Mouse (Mus musculus) cerebellum, postnatal 10 days (tissue): ENCODE measurements around the gene Vcpkmt.

ENCODE experiments used
- DNase-seq, 2 experiments: peaks; one replicate each; pipeline ENCODE4 v3.0.0; 2021; ENCODE audit warnings: mixed read lengths in 2 of 2

The Vcpkmt gene

GRCm38 (mm10) chr12:69537675-69538361, 45.0 kb downstream of the Vcpkmt start:
- peak in 1 of 2 experiments; percentile 30 for DNase-seq

DNA sequence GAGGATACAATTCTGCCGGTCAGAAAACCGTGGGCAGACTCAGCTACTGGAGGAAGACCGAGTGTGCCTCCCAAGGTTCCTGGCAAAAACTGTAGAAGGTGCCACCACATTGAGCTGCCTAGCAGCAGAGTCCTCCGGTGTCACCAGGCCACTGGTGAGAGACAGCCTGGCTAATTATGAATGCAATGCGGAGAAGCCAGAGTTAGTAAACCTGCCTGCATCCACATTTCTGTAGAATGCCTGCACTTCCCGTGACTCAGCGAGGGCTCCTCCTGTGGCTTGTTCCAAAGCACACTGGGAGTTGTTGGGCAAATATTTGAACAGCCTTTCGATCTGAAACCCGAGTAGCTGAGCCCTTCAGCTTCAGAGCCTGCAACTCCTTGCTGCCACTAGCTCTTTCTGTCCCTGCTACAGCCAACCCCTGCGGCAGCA, 45.6 kb downstream of the Vcpkmt start:
- DNase-seq, result peak; percentile 72 to 79

DNA sequence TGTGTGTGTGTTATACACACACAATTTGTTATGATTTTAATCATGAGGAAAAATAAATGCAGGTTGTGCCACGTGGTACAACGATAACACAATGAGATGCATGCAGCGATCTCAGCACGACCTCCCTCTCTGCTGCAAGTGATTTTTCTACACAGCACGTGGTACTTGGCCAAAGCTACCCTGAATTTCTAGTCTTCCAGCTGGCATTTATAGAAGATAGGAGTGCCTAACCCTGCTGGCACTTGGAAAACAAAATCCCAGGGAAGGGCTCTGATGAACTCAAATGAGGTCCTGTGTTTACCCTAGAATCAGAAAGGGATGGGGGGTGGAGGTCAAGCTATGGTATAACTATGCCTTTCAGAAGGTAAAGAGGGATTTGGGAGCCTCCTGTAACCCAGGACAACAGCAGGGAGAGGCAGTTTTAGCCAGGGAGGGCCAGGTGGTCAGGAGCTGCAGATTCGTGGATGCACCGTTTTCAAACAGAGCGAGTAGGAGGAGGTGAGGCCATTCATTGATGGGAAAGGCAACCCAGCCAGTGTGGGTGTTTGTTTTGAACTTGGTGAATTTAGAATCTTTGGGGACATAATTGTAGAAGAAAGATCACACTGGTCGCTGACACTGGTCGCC, 46.1 kb downstream of the Vcpkmt start:
- DNase-seq, result peak; percentile 75 to 86

GRCm38 (mm10) chr12:69533237-69533636, 49.6 kb downstream of the Vcpkmt start:
- DNase-seq, result no peak

DNA sequence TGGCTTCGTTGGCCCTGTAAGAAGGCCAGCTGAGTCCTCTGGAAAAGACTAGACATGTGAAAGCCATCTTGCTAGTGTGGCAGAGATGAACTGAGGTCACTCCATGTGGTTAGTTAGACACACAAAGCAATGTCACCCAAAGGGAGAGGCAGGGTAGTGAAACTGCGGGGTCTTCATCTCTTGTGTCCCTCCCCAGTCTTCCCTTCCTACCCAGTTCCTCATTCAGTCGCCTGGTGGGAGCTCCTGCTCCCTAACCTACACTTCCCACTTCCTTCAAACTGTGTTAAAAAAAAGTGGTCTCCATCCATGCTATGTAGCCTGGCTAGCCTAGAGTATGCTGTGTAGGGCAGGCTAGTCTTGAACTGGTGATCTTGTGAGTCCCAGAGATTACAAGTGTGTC, 50.3 kb downstream of the Vcpkmt start:
- DNase-seq, result no peak

GRCm38 (mm10) chr12:69532091-69532490, 50.7 kb downstream of the Vcpkmt start:
- no peak for DNase-seq

GRCm38 (mm10) chr12:69529694-69530403, 53.0 kb downstream of the Vcpkmt start:
- no peak for DNase-seq

GRCm38 (mm10) chr12:69528275-69529032, 54.4 kb downstream of the Vcpkmt start:
- peak; percentile 64 to 70 for DNase-seq
